Mouse (Mus musculus) thymus, postnatal 25 days (tissue): ENCODE measurements at regions not wholly inside any gene's neighbourhood (a gene's known extent, or its start where the extent isn't known, plus 50 kb on each side); places are given as distances from the start of the nearest gene placed in this dataset.
A peak's percentile ranks its signal among the peaks of the same experiment; 100 is the strongest.

Source experiments
- DNase-seq: peaks from one replicate; pipeline ENCODE4 v3.0.0; 2022

DNA sequence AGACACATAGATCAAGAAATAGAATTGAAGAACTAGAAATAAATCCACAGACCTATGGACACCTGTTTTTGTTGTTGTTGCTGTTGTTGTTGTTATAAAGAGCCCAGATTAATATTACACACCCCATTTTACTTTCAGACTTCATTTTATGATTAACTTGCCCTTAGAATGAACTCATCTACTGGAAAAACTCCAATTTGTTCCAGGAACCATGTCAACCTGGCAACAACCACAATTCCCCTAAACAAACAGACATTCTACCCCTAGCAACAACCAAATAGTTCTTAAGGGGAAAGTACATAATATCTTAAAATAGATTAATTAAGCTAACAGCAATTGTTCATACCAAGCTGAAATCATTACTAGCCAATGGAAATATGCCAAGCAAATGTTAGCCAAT lies 646.1 kb downstream of the Gm9195 start:
- DNase-seq: no peak

DNA sequence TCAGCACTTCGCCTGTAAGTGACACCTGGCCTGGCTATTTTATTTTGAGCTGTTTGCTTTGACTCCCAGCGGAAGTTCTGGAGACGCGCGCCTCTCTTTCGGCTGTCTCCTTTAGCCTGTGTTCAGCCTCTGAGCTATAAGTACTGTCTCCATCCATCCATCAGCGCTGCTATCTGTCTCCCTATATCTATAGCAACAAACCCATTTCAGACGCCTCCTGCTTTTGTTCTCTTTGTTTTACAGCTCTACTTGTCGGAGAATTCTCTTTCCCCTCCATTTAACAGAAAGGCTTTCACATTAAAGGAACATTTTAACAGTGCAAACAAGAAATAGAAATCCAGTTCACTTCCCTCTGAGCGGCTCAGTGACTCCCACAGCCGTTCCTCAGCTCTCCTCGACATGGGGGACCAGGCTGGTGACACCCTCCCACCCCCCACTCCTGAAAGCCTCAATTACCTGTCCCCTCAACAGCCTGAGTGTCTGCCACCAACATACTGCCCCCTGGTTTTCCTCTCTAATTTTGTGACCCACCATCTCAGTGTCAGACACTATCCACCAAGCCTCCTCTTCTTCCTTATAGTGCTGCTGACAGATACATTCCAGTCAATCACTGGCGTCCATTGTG lies 682.7 kb downstream of the Gm9195 start:
- DNase-seq: no peak

GRCm38 (mm10) chr14:71805624-71806023 lies 686.0 kb downstream of the Gm9195 start:
- DNase-seq: no peak

DNA sequence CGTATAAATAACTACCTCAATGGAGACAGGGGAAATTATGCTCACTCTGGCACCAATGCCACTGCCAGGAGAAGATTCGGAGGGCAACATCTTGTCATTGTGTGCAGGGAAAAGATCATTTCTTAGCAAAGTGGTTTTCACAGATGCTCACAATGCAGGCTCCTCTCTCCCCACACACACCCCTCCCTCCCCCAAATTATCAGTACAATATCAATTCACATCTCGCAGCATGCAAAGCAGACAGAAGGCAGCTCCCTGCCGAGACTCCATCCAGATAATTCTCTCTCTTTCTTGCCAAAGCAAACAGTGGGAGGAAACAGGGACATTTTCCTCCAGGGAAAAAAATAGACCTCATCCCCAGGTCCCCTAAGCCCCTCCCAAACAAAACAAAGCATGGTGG lies 691.8 kb downstream of the Gm9195 start:
- no peak for DNase-seq

- DNase-seq: no peak
Measured at GRCm38 (mm10) chr14:71795713-71796112, 695.9 kb downstream of the Gm9195 start.

DNA sequence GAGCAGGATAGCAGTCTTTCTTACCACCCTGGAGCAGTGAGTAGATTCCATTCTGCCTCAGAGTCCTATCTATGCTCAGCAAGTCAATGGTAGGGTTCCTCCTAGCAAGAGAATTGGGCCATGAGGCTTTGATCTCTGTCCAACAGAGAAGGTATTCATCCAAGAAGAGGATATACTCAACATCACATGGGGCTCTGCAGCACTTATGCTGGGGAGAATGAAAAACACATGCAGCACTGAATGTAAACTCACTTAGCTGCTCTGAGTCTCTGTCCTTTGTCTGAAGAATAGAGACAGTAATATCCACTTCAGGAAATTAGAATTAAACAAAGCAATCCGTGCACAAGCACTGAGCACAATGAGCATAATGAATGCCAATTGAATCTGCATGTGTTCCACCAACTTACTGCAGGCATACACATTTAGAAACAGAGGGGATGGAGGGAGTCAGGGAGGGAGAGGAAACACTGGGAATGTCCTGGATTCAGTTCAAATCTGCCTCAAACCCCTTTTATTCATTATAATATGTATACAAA lies 714.6 kb downstream of the Gm9195 start:
- no peak for DNase-seq

DNA sequence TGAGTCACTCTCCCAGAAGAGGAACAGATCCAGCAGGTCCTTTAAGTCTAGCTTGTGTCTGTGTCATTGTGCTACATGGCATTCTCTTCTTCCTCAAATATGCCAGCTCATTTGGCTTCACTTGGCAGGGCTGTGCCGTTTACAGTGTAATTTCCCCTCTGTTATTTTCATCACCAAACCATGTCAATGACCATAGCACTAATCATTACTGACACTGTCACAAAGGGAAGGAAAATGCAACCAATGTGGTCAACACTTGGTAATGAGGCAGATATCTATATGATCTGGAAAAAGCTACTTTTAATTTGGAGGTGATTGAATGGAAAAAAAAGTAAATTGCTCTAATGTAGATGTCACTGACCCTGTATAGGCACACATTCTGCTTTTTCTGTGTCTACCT lies 724.8 kb downstream of the Gm9195 start:
- no peak for DNase-seq

DNA sequence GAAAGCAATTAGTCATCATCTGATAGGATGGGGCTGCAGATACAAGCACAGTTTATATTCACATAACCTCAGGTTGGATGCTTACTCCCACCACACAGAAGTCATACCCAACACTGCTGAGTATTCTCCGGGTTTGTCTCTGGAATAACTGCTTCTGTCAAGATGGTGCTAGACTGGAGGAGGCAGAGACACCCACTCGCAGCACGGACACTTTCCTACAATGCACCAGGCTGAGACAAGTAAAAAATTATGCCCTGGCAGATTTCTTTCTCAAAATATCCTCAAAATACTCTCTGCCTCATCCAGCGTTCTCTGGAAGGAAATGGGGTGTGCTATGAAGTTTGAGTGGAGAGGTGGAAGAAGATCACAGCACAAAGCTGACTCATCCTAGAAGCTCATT lies 763.1 kb downstream of the Gm9195 start:
- DNase-seq: no peak

DNA sequence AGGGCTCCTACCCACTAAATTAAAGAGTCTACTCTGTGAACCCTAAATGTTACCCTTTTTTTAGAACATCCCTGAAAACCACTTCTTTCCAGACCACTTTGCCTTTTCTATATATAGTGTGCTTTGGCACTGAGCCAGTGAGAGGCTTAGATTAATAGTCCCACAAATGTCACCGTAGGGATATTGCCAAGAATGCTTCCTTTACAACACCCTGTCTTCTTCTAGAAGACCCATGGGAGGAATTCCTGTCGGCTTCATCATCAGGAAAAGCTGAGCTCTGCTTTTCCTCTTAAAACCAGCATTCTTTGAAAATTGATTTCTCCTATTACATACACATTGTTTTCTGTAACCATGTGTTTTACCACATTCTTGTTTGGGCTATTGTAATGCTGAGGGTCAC lies 768.1 kb downstream of the Gm9195 start:
- no peak for DNase-seq

- no peak for DNase-seq
Measured at GRCm38 (mm10) chr14:71709528-71710289, 781.9 kb downstream of the Gm9195 start.

- no peak for DNase-seq
Measured at GRCm38 (mm10) chr14:71692752-71693437, 798.7 kb downstream of the Gm9195 start.

GRCm38 (mm10) chr14:71674564-71674963 lies 817.1 kb downstream of the Gm9195 start:
- DNase-seq: no peak

- DNase-seq: no peak
Measured at GRCm38 (mm10) chr14:71673837-71674236, 817.8 kb downstream of the Gm9195 start.

- no peak for DNase-seq
Measured at GRCm38 (mm10) chr14:71672481-71672880, 819.2 kb downstream of the Gm9195 start.

DNA sequence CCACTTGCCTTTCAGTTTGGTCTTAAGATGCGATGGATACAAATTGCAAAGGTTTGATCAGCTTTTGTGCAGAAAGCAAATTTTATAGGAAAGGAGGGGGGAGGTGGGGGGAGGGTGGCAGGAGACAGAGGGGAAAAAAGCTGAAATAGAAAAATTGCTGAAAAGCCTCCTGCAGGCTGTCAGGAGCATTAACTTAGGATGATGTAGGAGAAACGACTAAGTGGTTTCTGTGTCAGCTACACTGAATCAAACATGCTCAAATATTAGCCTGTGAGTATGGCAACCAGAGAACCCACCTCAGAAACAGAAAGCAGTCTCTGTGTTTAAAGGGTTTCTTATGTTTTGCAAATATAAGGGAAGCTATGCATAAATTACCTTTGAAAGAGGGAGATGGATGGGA lies 819.6 kb downstream of the Gm9195 start:
- DNase-seq: no peak

- peak; percentile 30 for DNase-seq
Measured at GRCm38 (mm10) chr14:71670435-71670834, 821.2 kb downstream of the Gm9195 start.

GRCm38 (mm10) chr14:71666656-71667055 lies 825.0 kb downstream of the Gm9195 start:
- DNase-seq: no peak

DNA sequence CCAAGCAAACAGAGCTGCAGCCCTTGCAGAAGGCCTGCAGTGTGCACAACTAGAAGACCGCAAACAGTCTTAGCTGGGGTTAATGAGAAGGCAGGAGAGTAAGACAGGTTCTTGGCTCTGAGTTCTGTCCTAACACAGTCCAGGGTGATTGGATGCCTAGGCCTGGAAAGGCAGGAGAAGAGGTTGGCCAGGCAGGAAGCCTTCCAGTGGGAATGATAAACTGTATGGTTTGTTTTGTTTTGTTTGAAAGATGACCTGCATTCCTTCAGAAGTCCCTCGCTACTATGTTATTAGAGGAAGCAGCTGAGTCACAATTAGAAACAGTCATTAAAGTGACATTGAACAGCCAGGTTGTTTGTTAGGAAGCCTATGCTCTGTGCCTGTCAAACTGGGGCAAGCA lies 831.5 kb downstream of the Gm9195 start:
- DNase-seq: no peak

GRCm38 (mm10) chr14:71654785-71655627 lies 836.6 kb downstream of the Gm9195 start:
- DNase-seq: no peak

DNA sequence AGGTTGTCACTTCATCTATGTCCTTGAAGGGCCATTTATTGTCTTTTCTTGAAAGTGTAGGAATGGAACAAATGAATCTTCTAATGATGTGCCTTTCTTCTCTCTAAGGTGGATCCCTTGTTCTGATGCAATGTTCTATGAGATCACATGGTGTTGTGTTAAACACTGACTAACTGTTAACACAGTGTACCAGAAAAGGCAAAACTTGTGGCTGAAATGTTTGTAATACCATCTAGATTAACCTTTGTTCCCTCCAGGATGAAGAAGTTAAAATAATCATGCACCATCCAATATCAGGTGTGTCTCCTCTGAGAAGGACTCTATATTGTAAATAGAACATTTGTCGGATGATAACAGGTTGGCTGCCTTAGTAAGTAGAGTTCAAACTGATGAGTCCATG lies 849.1 kb downstream of the Gm9195 start:
- DNase-seq: no peak

DNA sequence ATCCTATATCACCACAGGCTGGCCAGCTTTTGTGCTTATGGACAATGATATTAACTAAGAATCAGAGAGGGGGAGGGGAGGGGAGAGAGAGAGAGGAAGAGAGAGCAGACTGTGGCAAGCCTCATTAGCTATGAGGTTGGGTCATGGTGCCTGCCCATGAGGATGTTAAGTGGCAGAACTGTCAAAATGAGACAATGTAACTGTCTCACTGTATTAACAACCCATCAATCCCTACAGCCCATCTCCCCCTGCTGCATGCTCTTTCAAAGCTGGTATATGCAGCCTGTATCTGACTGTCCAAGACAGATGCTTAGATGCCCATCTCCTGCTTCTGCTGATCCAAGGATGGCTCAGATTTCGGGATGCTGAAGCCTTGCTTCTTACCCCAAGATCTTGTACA lies 852.6 kb downstream of the Gm9195 start:
- DNase-seq: no peak

DNA sequence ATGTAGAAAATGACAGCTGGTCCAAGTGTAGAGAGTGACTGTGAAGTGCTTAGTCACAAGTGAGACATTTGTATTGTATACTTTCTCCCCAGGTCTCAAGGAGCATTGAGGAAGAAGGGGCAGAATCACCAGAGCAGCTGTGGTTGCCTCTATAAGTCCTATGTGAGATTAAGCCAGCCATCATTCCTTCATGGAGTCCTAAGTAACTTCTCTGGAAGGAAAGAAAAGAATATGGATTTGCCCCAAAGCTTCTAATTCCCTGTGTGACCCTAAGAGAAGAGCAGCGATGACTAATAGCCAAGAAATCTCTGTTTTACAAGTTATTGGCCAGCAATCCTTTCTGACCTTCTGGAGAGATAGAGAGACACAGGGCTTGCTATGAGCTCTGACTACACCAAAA lies 856.5 kb downstream of the Gm9195 start:
- DNase-seq: no peak
